Mouse (Mus musculus): ENCODE data around the gene Gins2.

The Gins2 gene

DNA sequence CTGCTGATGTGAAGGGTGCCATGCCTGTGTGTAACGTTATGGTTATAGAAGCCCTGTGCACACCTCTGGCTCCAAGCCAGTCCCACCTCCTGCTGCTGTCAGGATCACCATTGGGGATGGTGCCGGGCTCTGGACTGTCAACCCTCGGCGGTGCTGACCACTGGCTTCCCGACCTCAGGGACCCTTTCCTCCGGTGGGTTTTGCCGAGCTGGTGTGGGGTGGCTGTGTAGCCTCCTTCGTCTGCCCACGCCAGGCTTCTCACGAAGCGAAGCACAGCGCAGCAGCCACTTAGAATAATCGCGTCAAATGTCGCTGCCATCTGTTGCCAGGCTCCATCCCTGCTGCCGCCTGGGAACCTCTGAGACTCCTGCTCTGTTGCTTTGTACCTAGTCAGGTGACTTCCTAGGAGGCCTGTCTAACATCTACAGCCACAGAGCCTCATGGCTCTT lies 40.8 kb downstream of the Gins2 start:
- DNase-seq (ENCODE audit: low read depth, low spot score): no peak

DNA sequence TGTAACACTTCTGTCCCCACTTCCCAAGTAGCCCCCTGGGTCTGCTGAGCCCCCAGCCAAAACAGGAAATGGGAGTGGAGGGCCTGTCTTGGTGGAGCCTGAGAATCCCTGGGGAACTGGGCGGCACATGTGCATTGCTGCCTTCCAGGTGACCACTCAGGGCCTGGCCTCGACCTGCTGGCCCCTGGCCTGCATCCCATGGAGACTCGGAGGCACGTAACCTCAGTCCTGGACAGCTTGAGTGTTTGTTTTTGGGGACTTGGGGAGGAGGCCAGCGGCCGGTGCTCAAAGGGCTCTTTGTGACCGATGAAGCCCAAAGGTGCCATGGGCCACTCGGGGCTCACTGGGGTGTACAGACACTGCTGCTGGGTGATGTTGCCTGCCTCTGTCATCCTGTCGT lies 41.5 kb downstream of the Gins2 start:
- DNase-seq (ENCODE audit: low read depth, low spot score): no peak

DNA sequence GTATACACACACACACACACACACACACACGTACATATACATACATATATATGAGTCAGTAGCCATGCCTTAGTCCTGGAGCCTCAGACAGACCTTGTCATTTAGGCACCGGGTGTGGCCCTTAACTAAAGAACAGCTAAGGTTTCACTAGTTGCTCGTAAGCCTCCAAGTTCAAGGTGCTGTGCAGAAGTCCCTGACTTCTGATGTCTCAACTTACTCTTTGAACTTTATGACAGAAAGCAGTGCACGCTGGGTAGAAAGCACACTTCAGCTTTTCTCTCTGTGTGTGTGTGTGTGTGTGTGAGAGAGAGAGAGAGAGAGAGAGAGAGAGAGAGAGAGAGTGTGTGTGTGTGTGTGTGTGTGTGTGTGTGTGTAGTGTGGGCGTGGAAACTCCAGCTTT lies 44.9 kb downstream of the Gins2 start:
- DNase-seq (ENCODE audit: low read depth, low spot score): peak; percentile 86

DNA sequence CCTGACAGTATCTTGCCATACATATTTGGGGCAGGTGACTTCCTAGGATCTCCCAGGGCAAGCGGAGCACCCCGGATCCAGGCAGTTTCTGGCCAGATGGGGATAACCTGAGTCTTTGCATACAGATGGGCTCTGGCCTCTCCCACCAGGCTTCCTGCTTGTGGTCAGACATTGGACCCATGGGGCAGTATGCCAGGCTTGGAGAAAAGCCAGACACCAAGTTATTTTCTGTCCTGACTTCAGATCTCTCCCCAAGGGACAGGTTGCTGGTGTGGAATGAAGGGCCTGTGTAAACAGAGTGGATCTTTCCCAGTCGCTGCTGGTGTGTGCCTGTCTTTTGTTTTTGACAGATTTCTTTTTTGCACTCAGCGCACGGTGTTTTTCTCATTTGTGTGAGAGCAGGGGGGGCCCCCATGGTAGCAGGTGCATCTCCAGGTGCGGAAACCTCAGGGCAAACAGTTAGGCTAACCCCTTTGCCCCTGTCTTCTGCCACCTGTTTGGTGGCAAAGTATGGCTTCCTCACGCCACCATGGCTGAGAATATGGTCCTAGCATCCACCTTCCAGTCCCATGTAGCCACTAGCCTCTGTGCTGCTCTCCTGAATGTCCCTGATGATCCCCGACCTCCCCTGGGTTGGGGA lies 45.6 kb downstream of the Gins2 start:
- peak; percentile 50 for DNase-seq (ENCODE audit: low read depth, low spot score)

DNA sequence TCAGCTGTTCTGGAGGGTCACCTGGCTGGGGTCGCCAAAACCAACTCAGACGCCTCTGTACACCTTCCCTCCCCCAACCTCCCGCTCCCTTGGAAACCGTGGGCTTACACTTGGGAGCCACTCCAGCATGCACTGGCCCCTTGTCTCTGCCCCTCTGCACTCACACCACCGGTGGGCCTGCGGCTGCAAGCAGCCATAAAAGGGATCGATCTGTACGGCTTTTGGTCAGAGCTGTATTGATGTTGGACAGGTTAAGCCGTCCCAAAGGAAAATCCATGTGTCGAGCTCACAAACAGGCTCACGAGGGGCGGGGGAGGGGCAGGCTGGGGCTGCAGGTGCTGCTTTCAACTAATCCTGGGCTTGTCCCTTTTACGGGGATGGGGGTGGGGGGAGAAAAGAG lies 46.1 kb downstream of the Gins2 start:
- DNase-seq (ENCODE audit: low read depth, low spot score): no peak

- DNase-seq (ENCODE audit: low read depth, low spot score): no peak
Observed at GRCm38 (mm10) chr8:120539775-120540625, 49.1 kb downstream of the Gins2 start.

DNA sequence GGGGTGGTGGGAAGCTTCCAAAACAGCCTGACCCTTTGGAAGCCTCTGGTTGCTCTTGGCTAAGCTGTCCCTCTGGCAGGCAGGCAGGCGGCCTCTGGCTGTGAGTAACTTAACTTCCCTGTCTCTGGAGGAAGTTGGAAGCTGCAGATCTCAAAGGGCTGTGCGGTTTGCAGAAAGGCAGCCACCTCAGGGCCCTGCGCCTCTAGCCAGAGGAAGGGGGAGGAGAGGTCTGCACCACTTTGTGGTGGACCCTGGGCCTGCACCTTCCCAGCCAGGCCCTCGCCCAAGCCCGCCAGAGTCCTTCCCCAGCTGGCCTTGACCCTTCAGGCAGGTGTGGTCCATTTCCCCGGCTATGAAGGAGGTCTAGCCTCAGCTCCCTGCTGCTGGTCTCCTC lies 49.7 kb downstream of the Gins2 start:
- DNase-seq (ENCODE audit: low read depth, low spot score): peak; percentile 42

DNA sequence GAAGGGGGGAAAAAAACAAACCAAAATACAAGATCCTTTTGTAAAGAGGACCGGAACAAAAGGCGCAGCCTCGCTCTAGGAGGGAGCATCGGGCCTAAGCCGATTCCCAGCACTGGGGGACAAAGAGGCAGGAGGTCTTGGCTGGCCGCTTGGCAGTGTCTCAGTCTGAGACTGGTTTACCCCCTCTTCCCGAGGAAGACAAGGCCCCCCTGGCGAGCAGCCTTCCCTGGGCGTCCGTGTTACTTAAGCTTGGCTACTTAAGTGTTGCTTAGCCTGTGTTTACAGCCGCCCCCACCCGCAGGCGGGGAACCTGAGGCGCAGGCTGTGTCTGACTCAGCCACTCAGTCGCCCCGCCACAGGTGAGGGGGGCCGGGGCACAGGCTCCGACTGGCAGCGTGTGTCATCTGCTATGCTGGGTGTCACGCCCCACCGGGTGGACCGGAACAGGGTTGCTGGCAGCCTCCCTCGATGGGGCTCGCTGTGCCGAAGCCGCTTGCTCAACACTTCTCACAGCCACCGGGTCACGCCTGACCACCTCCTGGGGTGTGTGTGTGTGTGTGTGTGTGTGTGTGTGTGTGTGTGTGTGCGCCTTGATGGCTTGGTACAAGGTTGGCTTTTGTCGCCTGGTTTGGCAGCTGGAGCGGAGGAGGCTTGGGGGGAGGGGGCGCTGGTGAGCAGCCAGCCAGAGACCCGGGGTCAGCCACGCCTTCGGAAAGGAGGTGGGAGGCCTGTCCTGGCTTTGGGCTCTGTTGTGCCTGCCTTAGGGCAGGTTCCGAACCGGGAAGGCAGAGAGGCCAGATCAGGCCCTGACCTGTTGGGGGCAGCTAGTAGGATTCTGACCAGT lies 50.5 kb downstream of the Gins2 start:
- DNase-seq (ENCODE audit: low read depth, low spot score): peak; percentile 92

DNA sequence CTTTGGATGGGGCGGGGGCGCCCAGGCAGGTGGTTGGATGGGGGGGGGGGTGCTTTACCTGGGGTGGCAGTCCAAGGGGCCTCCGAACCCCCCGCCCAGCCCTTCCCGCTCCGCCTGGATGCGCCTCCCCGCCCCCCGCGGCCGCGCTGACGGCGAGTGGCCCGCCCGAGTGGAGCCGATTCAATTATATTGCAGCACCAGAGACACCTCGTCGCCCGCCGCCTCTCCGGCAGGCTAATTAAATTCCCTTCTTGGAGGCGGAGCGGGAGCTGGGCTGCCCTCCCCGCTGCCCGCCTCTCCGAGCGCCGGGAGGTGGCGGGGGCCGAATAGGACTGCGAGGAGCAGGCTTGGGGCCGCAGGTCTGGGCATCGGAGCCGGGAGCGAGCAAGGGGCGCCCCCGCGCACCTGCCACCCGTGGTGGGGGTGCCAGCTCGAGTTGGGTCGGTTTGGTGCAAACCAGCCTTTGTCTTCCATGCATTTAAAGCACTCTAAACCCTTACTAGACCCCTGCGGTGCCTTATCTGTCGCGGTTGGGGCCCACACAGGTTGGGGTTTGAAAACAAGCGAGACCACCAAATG lies 51.2 kb downstream of the Gins2 start:
- DNase-seq (ENCODE audit: low read depth, low spot score): no peak

GRCm38 (mm10) chr8:120537207-120537817 lies 51.8 kb downstream of the Gins2 start:
- DNase-seq (ENCODE audit: low read depth, low spot score): peak; percentile 92

DNA sequence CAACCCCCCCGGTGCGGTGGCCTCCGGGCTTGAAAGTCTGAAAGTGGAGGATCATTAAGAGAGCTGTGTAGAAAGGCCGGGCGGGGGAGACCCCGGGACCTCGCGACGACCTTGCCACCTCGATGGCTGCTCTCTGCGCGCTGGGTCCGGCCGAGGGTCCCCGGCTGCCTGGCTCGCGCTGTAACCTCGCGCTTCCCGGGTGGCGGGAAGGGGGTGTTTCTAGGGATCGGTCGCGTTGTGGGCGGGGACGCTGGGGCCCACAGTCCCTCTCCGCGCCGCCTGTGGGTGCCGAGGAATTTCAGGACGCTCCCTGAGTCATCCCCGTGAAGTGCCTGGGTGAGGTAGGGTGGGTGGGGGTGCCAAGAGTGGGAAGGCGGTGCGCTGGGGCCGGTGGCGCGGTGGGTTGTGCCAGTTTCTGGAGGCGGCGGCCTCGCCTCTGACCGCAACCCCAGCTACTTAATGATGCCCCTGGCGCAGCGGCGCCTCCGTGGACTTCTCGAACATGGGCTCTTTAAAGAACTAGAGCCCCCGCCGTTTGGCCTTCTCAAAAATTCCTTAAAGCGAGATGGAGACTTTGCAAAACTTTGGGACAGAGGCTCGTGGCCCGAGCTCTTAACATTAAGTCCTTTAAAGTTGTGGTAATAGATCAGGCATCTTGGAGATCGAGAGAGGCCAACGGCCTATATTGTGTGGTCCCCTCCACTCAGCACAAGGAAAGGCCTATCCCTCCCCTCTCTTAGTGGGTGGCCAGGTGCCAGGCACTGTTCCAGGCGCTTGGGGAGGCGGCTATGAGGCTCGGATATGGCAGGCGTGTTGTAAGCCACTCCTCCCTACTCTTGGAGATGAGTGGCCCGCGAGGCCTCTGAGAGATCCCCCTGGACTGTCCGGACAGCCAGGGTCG lies 52.5 kb downstream of the Gins2 start:
- DNase-seq (ENCODE audit: low read depth, low spot score): peak; percentile 63

DNA sequence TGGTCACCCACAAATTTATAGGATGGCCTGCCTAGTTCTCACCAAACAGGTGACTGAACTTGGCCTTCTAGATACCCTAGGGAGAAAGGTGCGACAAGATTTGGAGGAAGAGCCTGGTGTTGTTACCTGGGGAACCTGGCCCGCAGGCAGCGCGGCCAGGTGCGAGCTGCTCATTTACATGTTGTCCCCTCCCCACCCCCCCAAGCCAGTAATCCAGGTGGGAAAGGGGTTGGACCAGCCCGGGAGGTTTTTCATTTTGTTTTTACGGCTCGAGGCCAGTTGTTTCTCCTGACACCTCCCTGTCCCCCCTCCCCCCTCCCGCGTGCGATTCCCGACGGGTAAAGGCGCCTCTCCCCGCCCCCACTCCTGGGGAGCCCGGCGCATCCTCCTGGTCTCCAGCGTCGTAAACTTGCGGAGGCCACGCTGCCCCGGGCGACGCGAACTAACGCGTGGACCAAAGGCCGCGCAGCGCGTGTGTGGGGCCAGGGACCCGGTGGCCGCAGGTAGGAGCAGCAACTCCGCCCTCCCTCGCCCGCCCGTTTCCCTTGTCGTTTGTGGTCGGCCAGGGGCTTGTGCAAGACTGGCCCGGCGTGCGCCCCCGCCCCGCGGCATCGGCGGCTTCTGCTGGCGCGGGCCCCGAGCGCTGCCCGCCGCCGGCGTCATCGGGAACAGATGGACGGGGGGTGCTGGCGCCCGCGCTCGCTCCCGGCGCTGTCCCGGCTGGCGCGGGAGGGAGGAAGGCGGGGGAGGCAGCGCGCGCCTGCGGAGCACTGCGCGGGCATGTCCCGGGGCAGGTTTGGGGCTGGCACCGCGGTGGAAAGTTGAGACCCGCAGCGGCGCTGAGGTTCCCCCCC lies 53.4 kb downstream of the Gins2 start:
- peak; percentile 65 for DNase-seq (ENCODE audit: low read depth, low spot score)

GRCm38 (mm10) chr8:120534504-120535368 lies 54.4 kb downstream of the Gins2 start:
- DNase-seq (ENCODE audit: low read depth, low spot score): peak; percentile 77

GRCm38 (mm10) chr8:120534080-120534479 lies 55.0 kb downstream of the Gins2 start:
- DNase-seq (ENCODE audit: low read depth, low spot score): no peak

DNA sequence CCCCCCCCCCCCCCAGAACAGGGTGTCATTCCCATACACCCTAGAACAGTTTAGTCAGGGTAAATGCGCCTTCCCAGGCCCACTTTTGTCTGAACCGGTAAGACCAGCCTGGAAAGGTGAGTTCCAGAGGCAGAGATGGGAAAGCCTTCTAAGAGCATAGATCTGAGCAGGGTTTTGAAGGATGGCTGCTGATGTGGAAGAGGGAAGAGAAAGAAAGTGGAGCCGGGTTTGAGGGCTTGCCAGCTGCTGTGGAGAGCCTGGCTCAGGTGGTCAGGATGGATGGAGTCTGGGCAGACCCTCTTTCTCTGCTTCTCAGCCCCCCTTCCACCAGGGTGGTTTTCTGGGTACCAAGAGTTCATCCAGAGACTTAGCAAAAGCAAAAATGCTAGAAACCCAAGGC lies 55.7 kb downstream of the Gins2 start:
- DNase-seq (ENCODE audit: low read depth, low spot score): no peak

DNA sequence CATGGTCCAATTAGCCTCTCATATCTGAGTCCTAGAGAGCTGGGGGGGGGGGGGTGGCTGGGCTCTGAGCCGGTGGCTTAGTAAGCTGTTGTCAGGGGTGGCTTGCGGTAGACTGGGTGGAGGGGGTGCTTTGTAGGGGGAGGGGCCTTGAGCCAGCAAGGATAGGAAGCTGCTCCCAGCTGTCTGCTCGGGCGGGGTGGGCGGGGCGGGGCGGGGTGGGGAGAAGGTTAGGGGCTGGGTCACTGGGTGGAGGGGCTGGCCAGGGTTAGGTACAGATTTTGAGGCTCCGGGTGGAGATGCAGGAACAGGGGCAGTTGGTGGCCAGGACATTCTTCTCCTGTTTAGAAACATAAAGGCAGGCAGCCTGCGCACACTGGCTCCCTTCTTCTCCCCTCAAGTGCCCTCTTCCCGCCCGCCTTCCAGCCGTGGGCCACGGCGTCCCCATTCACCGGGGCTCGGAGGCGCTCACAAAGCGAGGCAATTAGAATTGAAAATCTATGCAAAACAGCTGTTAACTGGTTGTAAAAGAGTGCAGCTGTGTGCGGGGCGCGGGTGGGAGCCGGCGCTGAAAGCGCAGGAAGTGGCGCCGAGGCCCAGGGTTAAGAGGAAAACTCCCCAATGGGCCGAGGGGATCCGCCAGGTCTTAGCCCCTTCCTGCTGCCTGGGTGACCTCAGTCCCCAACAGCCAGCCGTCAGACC lies 56.4 kb downstream of the Gins2 start:
- peak; percentile 54 for DNase-seq (ENCODE audit: low read depth, low spot score)

DNA sequence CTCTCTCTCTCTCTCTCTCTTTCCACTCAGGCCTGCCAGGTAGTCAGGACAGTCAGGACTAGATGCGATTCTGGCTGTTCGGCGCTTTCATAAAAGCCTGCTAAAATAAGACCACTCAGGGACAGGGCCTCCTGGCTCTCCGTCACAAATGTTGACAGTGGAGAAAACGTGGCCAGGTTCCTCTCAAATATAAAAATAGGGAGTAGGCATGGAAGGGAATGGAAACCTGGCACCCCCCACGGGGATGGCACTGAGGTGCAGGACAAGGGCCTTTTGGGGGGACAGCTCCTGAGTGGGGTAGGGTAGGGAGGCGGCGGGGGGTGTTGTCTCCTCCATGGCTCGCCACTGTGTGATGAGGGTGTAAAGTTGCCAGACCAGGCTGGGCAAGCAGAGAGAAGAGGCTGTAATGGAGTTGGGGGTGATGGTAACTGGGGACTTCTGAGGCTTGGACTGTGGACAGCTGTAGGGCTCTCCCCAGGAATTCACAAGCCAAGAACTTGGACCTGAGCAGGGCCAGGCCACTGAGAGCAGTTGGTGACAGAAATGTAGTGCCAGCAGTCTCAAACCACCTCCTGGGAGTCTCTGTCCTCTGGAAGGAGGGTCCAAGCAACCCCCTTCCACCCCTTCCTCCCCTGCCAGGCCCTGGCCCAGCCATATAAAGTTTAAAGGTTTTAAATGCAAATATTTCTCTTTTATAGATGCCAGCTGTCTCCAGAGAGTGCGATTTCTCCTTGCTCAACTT lies 57.2 kb downstream of the Gins2 start:
- DNase-seq (ENCODE audit: low read depth, low spot score): no peak
